Comparison of ENCODE assay signal across 8 mouse cellular contexts in genomic region chr1:172000641-172001040, GRCm38 (mm10). TPM values are rescaled to one million over a fixed set of nuclear protein-coding genes. Genes with fewer than 3 reads are reported as not detected.
DNase-seq lines count a peak whose midpoint lies in the region; ATAC-seq and TF ChIP-seq lines count a peak whose summit lies in the region.

No protein-coding gene starts in this region.

- H3K4me1 ChIP-seq in embryonic facial prominence, embryonic 14.5 days (ENCODE audit: control insufficient read depth, insufficient read depth, low read length) = no peaks in the 10 kb centered on the region
- no peaks in the 10 kb centered on the region for H3K4me1 ChIP-seq in limb, embryonic 10.5 days
- no peaks in the 10 kb centered on the region for H3K4me1 ChIP-seq in midbrain, postnatal 0 days (ENCODE audit: insufficient read depth, low read length)
- no peaks in the 10 kb centered on the region for H3K4me1 ChIP-seq in stomach, embryonic 16.5 days (ENCODE audit: control insufficient read depth, insufficient read depth, low read length)

- H3K27me3 ChIP-seq in embryonic facial prominence, embryonic 14.5 days (replicated peaks; ENCODE audit: control insufficient read depth, insufficient read depth, low read length) = no peaks in the 10 kb centered on the region
- H3K27me3 ChIP-seq in limb, embryonic 10.5 days (ENCODE audit: low read depth, poor library complexity, severe bottlenecking) = no peaks in the 10 kb centered on the region
- H3K27me3 ChIP-seq in midbrain, postnatal 0 days (ENCODE audit: insufficient read depth, low read length) = no peaks in the 10 kb centered on the region
- no peaks in the 10 kb centered on the region for H3K27me3 ChIP-seq in stomach, embryonic 16.5 days (ENCODE audit: control insufficient read depth, insufficient read depth, low read length)

- no peak overlapping the region for H3K9ac ChIP-seq in embryonic facial prominence, embryonic 14.5 days (ENCODE audit: low read depth, low read length)
- H3K9ac ChIP-seq in midbrain, postnatal 0 days (replicated peaks; ENCODE audit: low read length, poor library complexity, severe bottlenecking) = no peak overlapping the region
- no peak overlapping the region for H3K9ac ChIP-seq in stomach, embryonic 16.5 days (ENCODE audit: low read length)

- peak; percentile 48; the same call in 1 of the 2 replicates for ATAC-seq in embryonic facial prominence, embryonic 14.5 days (ENCODE audit: low read depth)
- ATAC-seq in inflammation-experienced regulatory T-cells, adult 6 months = peak; percentile 97
- ATAC-seq in midbrain, postnatal 0 days (ENCODE audit: low FRiP score) = peak; percentile 66
- ATAC-seq in stomach, embryonic 16.5 days (ENCODE audit: insufficient read depth, low FRiP score) = peak; percentile 39

- WGBS in embryonic facial prominence, embryonic 14.5 days = 44% methylated on average over 3 of the region's 3 CpGs
- WGBS in limb, embryonic 10.5 days = 57% methylated on average over 3 of the region's 3 CpGs
- WGBS in midbrain, postnatal 0 days = 45% methylated on average over 3 of the region's 3 CpGs
- 53% methylated on average over 3 of the region's 3 CpGs for WGBS in stomach, embryonic 16.5 days

- H3K4me2 ChIP-seq in embryonic facial prominence, embryonic 14.5 days (ENCODE audit: low read depth, low read length) = no peak overlapping the region
- H3K4me2 ChIP-seq in midbrain, postnatal 0 days (ENCODE audit: low read depth, low read length, poor library complexity, severe bottlenecking) = no peak overlapping the region
- no peak overlapping the region for H3K4me2 ChIP-seq in stomach, embryonic 16.5 days (ENCODE audit: low read depth, low read length)

- no peak overlapping the region for H3K4me3 ChIP-seq in embryonic facial prominence, embryonic 14.5 days (ENCODE audit: low read depth, low read length)
- no peak overlapping the region for H3K4me3 ChIP-seq in limb, embryonic 10.5 days
- no peak overlapping the region for H3K4me3 ChIP-seq in midbrain, postnatal 0 days (ENCODE audit: low read depth, low read length)
- no peak overlapping the region for H3K4me3 ChIP-seq in stomach, embryonic 16.5 days (replicated peaks; ENCODE audit: low read length)

- peak; percentile 72 for TF ChIP-seq CTCF in midbrain, postnatal 0 days (IDR thresholded peaks at IDR 0.05)

- peaks cover 29% of the 10 kb centered on the region for H3K36me3 ChIP-seq in embryonic facial prominence, embryonic 14.5 days (ENCODE audit: control insufficient read depth, insufficient read depth, low read length)
- H3K36me3 ChIP-seq in limb, embryonic 10.5 days = peaks cover 51% of the 10 kb centered on the region
- H3K36me3 ChIP-seq in midbrain, postnatal 0 days (ENCODE audit: insufficient read depth, low read length) = peaks cover 17% of the 10 kb centered on the region
- no peaks in the 10 kb centered on the region for H3K36me3 ChIP-seq in stomach, embryonic 16.5 days (ENCODE audit: control insufficient read depth, insufficient read depth, low read length)

- peak; percentile 18 for DNase-seq in adrenal gland, adult 2 months
- DNase-seq in adrenal gland, postnatal 4 days (ENCODE audit: low spot score in 2 of 2) = no peak
- peak; percentile 78 for DNase-seq in Muller cell, postnatal 12 days (ENCODE audit: inconsistent ontology term)
- peak; percentile 45 for DNase-seq in embryonic facial prominence, embryonic 14.5 days (ENCODE audit: low spot score)
- peak; percentile 63 for DNase-seq in limb, embryonic 10.5 days (ENCODE audit: low spot score)
- DNase-seq in midbrain, postnatal 0 days (ENCODE audit: low spot score) = peak; percentile 70

- no peaks in the 10 kb centered on the region for H3K9me3 ChIP-seq in embryonic facial prominence, embryonic 14.5 days (ENCODE audit: control insufficient read depth, low read length)
- H3K9me3 ChIP-seq in limb, embryonic 10.5 days (replicated peaks) = no peaks in the 10 kb centered on the region
- H3K9me3 ChIP-seq in midbrain, postnatal 0 days (ENCODE audit: low read length) = no peaks in the 10 kb centered on the region
- no peaks in the 10 kb centered on the region for H3K9me3 ChIP-seq in stomach, embryonic 16.5 days (replicated peaks; ENCODE audit: control insufficient read depth, low read length)

- no peak overlapping the region for H3K27ac ChIP-seq in embryonic facial prominence, embryonic 14.5 days (replicated peaks; ENCODE audit: low read depth, low read length)
- H3K27ac ChIP-seq in limb, embryonic 10.5 days = no peak overlapping the region
- no peak overlapping the region for H3K27ac ChIP-seq in midbrain, postnatal 0 days (ENCODE audit: low read depth, low read length)
- no peak overlapping the region for H3K27ac ChIP-seq in stomach, embryonic 16.5 days (ENCODE audit: low read length)

RNA-seq across cellular contexts. Expression of gene Vangl2, which starts 27.6 kb away (rescaled TPM):
- total RNA-seq in adrenal gland, adult 2 months (2021) = 1 to 10 TPM; 1.7 to 6.2 TPM
- 2.9 and 3.6 TPM in 2 replicates for polyA plus RNA-seq in adrenal gland, adult 2 months (2012; rRNA removed)
- 10 to 100 TPM; 16.2 to 18.7 TPM for total RNA-seq in adrenal gland, postnatal 4 days (2021)
- 13.5 and 16.7 TPM in 2 replicates for polyA plus RNA-seq in embryonic facial prominence, embryonic 14.5 days (2014; fragmentation: Nextera tagmentation; extraction: Ambion mirVana)
- polyA plus RNA-seq in inflammation-experienced regulatory T-cells, adult 6 months (2017; shearing (Covaris generic)) = under 1 TPM; 0.57 to 0.66 (median 0.64) TPM
- polyA plus RNA-seq in limb, embryonic 10.5 days (2016; fragmentation: Nextera tagmentation; extraction: Ambion mirVana) = 28.3 and 29.9 TPM in 2 replicates
- total RNA-seq in midbrain, postnatal 0 days (2014; rRNA removed) = 85.8 and 115 TPM in 2 replicates
- polyA plus RNA-seq in midbrain, postnatal 0 days (2015; fragmentation: Nextera tagmentation; extraction: Ambion mirVana) = 43.1 and 44.2 TPM in 2 replicates
- 9.7 and 10.6 TPM in 2 replicates for polyA plus RNA-seq in stomach, embryonic 16.5 days (2015; fragmentation: Nextera tagmentation; extraction: Ambion mirVana)

RNA-seq across cellular contexts. Expression of gene Nhlh1, which starts 56.7 kb away (rescaled TPM):
- not detected for total RNA-seq in adrenal gland, adult 2 months (2021)
- polyA plus RNA-seq in adrenal gland, adult 2 months (2012; rRNA removed) = not detected in 2 replicates
- total RNA-seq in adrenal gland, postnatal 4 days (2021) = under 1 TPM in 1 of 2 experiments, not detected in 1; 0.31 TPM
- 1.6 and 1.9 TPM in 2 replicates for polyA plus RNA-seq in embryonic facial prominence, embryonic 14.5 days (2014; fragmentation: Nextera tagmentation; extraction: Ambion mirVana)
- polyA plus RNA-seq in inflammation-experienced regulatory T-cells, adult 6 months (2017; shearing (Covaris generic)) = not detected
- not detected in 2 replicates for polyA plus RNA-seq in limb, embryonic 10.5 days (2016; fragmentation: Nextera tagmentation; extraction: Ambion mirVana)
- 0.38 and 3.6 TPM in 2 replicates for total RNA-seq in midbrain, postnatal 0 days (2014; rRNA removed)
- 0.12 TPM in 1 of 2 replicates, not detected in the other for polyA plus RNA-seq in midbrain, postnatal 0 days (2015; fragmentation: Nextera tagmentation; extraction: Ambion mirVana)
- polyA plus RNA-seq in stomach, embryonic 16.5 days (2015; fragmentation: Nextera tagmentation; extraction: Ambion mirVana) = not detected in 2 replicates

Comparison
In these comparisons a context has a peak if more than half of its experiments do, and no peak if none do; other contexts are left out.
1. DNase-seq: peak in adrenal gland, adult 2 months (single experiment), Muller cell, postnatal 12 days (single experiment), embryonic facial prominence, embryonic 14.5 days (single experiment), limb, embryonic 10.5 days (single experiment) and midbrain, postnatal 0 days (single experiment); none in adrenal gland, postnatal 4 days (0 of 2).
2. ATAC-seq: peak in every context shown above with its lines; median percentile 97 in inflammation-experienced regulatory T-cells, adult 6 months; 66 in midbrain, postnatal 0 days; 48 in embryonic facial prominence, embryonic 14.5 days; 39 in stomach, embryonic 16.5 days.